Mouse (Mus musculus) C2C12 (cell line): ENCODE measurements at regions not wholly inside any gene's neighbourhood (a gene's known extent, or its start where the extent isn't known, plus 50 kb on each side); places are given as distances from the start of the nearest gene placed in this dataset.

Experiments
- CTCF ChIP-seq: IDR thresholded peaks from one replicate; pipeline ENCODE4 v1.5.1; 2011; ENCODE audit not compliant: control insufficient read depth, insufficient read depth, insufficient read length
- MAX ChIP-seq: IDR thresholded peaks from one replicate; pipeline ENCODE4 v1.6.1; 2011; ENCODE audit warnings: mild to moderate bottlenecking, control low read depth
- MYOD1 ChIP-seq: IDR thresholded peaks from one replicate; pipeline ENCODE4 v1.6.1; 2011; ENCODE audit warnings: low read depth; ENCODE audit not compliant: control insufficient read depth, insufficient read length
- USF1 ChIP-seq: IDR thresholded peaks from one replicate; pipeline ENCODE4 v1.6.1; 2011; ENCODE audit warnings: low read depth, mild to moderate bottlenecking, control low read depth, moderate library complexity

DNA sequence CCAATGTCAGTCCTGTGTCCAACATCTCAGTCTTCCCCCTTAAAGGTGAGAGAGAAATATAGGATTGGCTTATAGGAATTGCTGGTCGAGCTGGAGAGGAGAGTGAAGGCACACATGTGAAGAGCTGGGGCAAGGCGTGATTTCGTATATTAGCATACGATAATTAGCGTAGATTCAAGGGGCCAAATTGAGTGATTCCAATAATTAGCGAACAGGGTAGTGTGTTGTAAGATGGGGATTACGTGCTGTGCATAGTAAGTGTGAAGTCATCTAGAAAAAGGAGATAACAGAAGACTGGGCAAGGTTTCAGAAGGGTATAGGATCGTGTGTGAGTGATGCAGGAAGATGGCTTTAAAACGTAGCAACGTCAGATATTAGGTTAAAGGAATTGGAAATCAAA is 147.6 kb upstream of the Auts2 start:
- no peak for TF ChIP-seq CTCF
- no peak for TF ChIP-seq USF1
- no peak for TF ChIP-seq MYOD1
- no peak for TF ChIP-seq MAX
